Mouse (Mus musculus) midbrain, embryonic 14.5 days (tissue): ENCODE results near the gene Pmepa1. TPM values are rescaled to one million over a fixed set of nuclear protein-coding genes. Genes with fewer than 3 reads are reported as not detected.
A peak's percentile ranks its signal among the peaks of the same experiment; 100 is the strongest.

ENCODE experiments used
- ATAC-seq: fragments of 200-750 bp; cut with Nextera tagmentation; 2 replicates; pipeline ENCODE4 v1.8.0; 2017; ENCODE audit warnings: moderate number of reproducible peaks, moderate library complexity; ENCODE audit not compliant: low FRiP score, low TSS enrichment
- DNase-seq: peaks from one replicate; pipeline ENCODE4 v3.0.0-alpha.2; 2015
- H3K27ac ChIP-seq: fragments of 300-500 bp; sonication (generic); replicated peaks from 2 replicates; pipeline ENCODE4 v1.5.1; 2014; ENCODE audit warnings: mild to moderate bottlenecking, low read depth, low read length, moderate library complexity
- H3K27me3 ChIP-seq: fragments of 300-500 bp; sonication (generic); 2 replicates; pipeline ENCODE4 v1.6.1; 2014; ENCODE audit warnings: low read length, control low read depth, mixed read lengths; ENCODE audit not compliant: control insufficient read depth, insufficient read depth
- H3K36me3 ChIP-seq: fragments of 300-500 bp; sonication (generic); 2 replicates; pipeline ENCODE4 v1.6.1; 2014; ENCODE audit warnings: low read length, control low read depth; ENCODE audit not compliant: control insufficient read depth, insufficient read depth
- H3K4me1 ChIP-seq: fragments of 300-500 bp; sonication (generic); 2 replicates; pipeline ENCODE4 v1.6.1; 2014; ENCODE audit warnings: mild to moderate bottlenecking, antibody characterized with exemption, low read length, control low read depth; ENCODE audit not compliant: control insufficient read depth, insufficient read depth
- H3K4me2 ChIP-seq: fragments of 300-500 bp; sonication (generic); 2 replicates; pipeline ENCODE4 v1.6.1; 2014; ENCODE audit warnings: mild to moderate bottlenecking, low read length, moderate library complexity
- H3K4me3 ChIP-seq: fragments of 300-500 bp; sonication (generic); replicated peaks from 2 replicates; pipeline ENCODE4 v1.5.1; 2014; ENCODE audit warnings: low read depth, low read length
- H3K9ac ChIP-seq: fragments of 300-500 bp; sonication (generic); replicated peaks from 2 replicates; pipeline ENCODE4 v1.6.1; 2014; ENCODE audit warnings: mild to moderate bottlenecking, low read length, moderate library complexity
- H3K9me3 ChIP-seq: fragments of 300-500 bp; sonication (generic); 2 replicates; pipeline ENCODE4 v1.6.1; 2016; ENCODE audit warnings: low read length, control low read depth, mixed read lengths; ENCODE audit not compliant: control insufficient read depth
- WGBS: fragments of 180-500 bp; shearing (Covaris S2); extraction: QIAGEN DNeasy Blood & Tissue Kit; methylation state at CpG from one replicate; pipeline ENCODE4 v1.1.7; 2014; 5-methylcytosine and 5-hydroxymethylcytosine counted together
- polyA plus RNA-seq: library from polyadenylated mRNA; unstranded; fragments of >200 nt; fragmentation: Nextera tagmentation; extraction: Ambion mirVana; gene quantifications from 2 replicates; pipeline ENCODE4 v1.2.1, GENCODE M21; 2014

Pmepa1 gene
- polyA plus RNA-seq, 1 experiment from 2014 or later = 5.7 TPM

DNA sequence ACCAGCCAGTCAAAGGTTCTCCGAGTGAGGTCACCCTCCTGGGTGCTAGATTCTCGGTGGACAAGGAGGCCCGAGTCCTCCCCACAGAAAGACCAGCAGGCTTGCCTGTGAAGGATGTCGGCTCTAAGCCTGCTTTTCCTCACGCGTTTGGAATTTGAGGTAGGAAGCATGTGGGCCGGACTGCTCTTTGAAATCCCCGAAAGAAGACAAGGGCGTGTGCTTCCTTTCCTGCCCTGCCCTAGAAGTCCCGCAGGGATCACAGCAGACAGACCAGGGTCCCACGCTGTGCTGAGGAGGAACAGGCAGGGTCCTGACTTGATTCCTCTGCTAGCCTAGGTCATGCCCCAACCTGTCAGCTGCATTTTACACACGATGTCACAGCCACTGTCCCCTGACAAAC is 28.7 kb upstream of the Pmepa1 start:
- 50% methylated on average over 12 of the region's 12 CpGs for WGBS
- no peak overlapping the region for H3K27ac ChIP-seq
- ATAC-seq (no peak), DNase-seq (no peak)
- no peak overlapping the region for H3K9ac ChIP-seq
- peaks cover 14% of the 10 kb centered on the region; the same call in 1 of the 2 replicates for H3K4me1 ChIP-seq
- no peak overlapping the region for H3K4me2 ChIP-seq
- no peaks in the 10 kb centered on the region for H3K36me3 ChIP-seq
- no peaks in the 10 kb centered on the region for H3K27me3 ChIP-seq
- H3K4me3 ChIP-seq = no peak overlapping the region
- no peaks in the 10 kb centered on the region for H3K9me3 ChIP-seq

- WGBS = 71% methylated on average over 28 of the region's 28 CpGs
- H3K9me3 ChIP-seq = no peaks in the 10 kb centered on the region
- no peaks in the 10 kb centered on the region for H3K36me3 ChIP-seq
- no peak overlapping the region for H3K27ac ChIP-seq
- no peak overlapping the region for H3K4me3 ChIP-seq
- H3K27me3 ChIP-seq = no peaks in the 10 kb centered on the region
- no peaks in the 10 kb centered on the region; the same call in 1 of the 2 replicates for H3K4me1 ChIP-seq
- no peak overlapping the region for H3K9ac ChIP-seq
- DNase-seq (peak; percentile 24), ATAC-seq (no peak)
- H3K4me2 ChIP-seq = no peak overlapping the region
Observed at GRCm38 (mm10) chr2:173300663-173301630, 24.6 kb upstream of the Pmepa1 start.

DNA sequence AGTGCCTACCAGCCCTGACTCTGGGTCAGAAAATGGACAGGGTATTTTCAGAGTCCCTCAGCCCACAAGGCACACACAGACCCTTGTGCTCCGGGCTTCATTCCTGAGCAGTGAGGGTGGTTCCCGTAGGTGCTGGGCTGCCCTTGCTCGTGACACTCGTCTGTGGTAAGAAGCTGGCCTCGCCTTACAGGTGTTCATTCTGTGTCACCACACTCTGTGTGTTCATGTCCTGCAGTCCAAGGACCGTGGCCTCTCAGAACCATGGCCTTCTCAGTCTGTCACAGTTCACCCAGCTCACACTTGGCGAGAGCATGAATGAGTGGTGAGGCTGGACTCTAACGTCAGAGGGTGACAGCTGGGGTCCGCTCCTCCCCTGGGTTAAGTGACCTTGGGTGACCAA is 20.1 kb upstream of the Pmepa1 start:
- H3K27me3 ChIP-seq = no peaks in the 10 kb centered on the region
- no peak overlapping the region for H3K9ac ChIP-seq
- ATAC-seq = no peak
- 86% methylated on average over 9 of the region's 9 CpGs for WGBS
- no peak overlapping the region for H3K27ac ChIP-seq
- H3K9me3 ChIP-seq = no peaks in the 10 kb centered on the region
- no peaks in the 10 kb centered on the region for H3K4me1 ChIP-seq
- no peak for DNase-seq
- no peak overlapping the region for H3K4me2 ChIP-seq
- H3K4me3 ChIP-seq = no peak overlapping the region
- no peaks in the 10 kb centered on the region for H3K36me3 ChIP-seq

- WGBS = 57% methylated on average over 6 of the region's 6 CpGs
- H3K4me3 ChIP-seq = no peak overlapping the region
- no peaks in the 10 kb centered on the region for H3K36me3 ChIP-seq
- H3K4me1 ChIP-seq = no peaks in the 10 kb centered on the region
- no peaks in the 10 kb centered on the region for H3K9me3 ChIP-seq
- ATAC-seq (no peak), DNase-seq (peak; percentile 33)
- H3K4me2 ChIP-seq = no peak overlapping the region
- H3K27me3 ChIP-seq = no peaks in the 10 kb centered on the region
- H3K27ac ChIP-seq = no peak overlapping the region
- H3K9ac ChIP-seq = no peak overlapping the region
Observed at GRCm38 (mm10) chr2:173293042-173293441, 16.7 kb upstream of the Pmepa1 start.

DNA sequence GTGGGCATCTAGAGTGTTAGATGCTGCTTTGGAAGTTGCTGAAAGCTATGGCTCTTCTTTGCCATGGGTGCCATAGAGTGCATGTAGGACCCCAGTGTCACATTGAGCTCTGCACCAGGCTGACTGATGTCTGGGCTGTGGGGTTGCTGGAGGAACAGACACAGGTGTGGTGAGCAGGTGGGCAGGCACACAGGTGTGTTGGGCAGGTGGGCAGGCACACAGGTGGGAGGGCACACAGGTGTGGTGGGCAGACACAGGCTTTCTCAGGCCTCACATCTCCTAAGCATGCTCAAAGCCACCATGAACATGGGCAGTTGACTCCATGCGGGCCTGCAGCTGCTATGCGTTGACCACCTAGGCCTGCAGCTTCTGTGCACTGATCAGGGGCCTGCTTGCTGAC is 16.2 kb upstream of the Pmepa1 start:
- WGBS = 90% methylated on average over 2 of the region's 2 CpGs

DNA sequence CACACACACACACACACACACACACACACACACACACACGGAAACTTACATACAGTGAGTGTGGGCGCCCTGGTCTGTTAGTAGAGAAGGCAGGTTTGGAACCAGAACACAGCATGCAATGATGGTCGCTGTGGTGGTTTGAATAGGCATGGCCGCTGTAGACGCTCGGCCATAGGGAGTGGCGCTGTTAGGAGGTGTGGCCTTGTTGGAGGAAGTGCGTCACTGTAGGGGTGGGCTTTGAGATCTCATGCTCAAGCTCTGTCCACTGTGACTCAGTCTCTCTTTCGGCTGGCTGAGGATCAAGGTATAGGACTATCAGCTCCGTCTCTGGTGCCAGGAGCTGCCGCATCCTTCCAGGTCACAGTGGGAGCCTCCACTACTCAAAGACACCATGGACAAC is 14.6 kb upstream of the Pmepa1 start:
- DNase-seq = no peak
- WGBS = 93% methylated on average over 11 of the region's 11 CpGs
- ATAC-seq = no peak
- Histone ChIP-seq H3K27ac (no peak overlapping the region), H3K9ac (no peak overlapping the region), H3K27me3 (no peaks in the 10 kb centered on the region), H3K4me2 (no peak overlapping the region), H3K9me3 (no peaks in the 10 kb centered on the region), H3K4me1 (no peaks in the 10 kb centered on the region), H3K4me3 (no peak overlapping the region), H3K36me3 (no peaks in the 10 kb centered on the region)

More for the DNA sequence above, 16.2 kb upstream of the Pmepa1 start:
- H3K27me3 ChIP-seq = no peaks in the 10 kb centered on the region
- no peaks in the 10 kb centered on the region for H3K9me3 ChIP-seq
- ATAC-seq (no peak), DNase-seq (no peak)
- no peak overlapping the region for H3K9ac ChIP-seq
- no peaks in the 10 kb centered on the region for H3K36me3 ChIP-seq
- H3K4me3 ChIP-seq = no peak overlapping the region
- H3K4me2 ChIP-seq = no peak overlapping the region
- H3K27ac ChIP-seq = no peak overlapping the region
- H3K4me1 ChIP-seq = no peaks in the 10 kb centered on the region

DNA sequence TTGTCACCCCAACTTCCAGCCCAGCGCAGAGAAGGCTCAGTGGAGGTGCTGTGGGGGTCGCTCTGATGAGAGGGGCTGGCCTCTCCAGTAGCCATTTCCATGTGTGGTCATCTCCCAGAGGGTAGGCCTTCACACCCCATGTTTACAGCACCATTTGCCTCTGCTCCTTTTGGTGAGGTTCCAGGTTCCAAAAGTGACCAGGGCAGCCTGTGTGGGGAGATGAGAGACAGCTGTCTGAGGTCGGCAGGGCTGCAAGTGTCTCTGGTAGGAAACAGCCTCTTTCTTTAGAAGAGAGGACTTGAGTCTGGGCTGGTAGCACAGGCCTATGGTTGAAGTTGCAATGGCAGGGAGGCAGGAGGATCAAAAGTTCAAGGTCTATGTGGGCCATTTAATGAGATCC is 13.6 kb upstream of the Pmepa1 start:
- DNase-seq = no peak
- H3K36me3 ChIP-seq = no peaks in the 10 kb centered on the region
- H3K4me2 ChIP-seq = no peak overlapping the region
- no peak overlapping the region for H3K27ac ChIP-seq
- H3K4me1 ChIP-seq = no peaks in the 10 kb centered on the region
- no peaks in the 10 kb centered on the region for H3K27me3 ChIP-seq
- ATAC-seq = no peak
- H3K9ac ChIP-seq = no peak overlapping the region
- H3K4me3 ChIP-seq = no peak overlapping the region
- 88% methylated on average over 3 of the region's 3 CpGs for WGBS
- no peaks in the 10 kb centered on the region for H3K9me3 ChIP-seq

DNA sequence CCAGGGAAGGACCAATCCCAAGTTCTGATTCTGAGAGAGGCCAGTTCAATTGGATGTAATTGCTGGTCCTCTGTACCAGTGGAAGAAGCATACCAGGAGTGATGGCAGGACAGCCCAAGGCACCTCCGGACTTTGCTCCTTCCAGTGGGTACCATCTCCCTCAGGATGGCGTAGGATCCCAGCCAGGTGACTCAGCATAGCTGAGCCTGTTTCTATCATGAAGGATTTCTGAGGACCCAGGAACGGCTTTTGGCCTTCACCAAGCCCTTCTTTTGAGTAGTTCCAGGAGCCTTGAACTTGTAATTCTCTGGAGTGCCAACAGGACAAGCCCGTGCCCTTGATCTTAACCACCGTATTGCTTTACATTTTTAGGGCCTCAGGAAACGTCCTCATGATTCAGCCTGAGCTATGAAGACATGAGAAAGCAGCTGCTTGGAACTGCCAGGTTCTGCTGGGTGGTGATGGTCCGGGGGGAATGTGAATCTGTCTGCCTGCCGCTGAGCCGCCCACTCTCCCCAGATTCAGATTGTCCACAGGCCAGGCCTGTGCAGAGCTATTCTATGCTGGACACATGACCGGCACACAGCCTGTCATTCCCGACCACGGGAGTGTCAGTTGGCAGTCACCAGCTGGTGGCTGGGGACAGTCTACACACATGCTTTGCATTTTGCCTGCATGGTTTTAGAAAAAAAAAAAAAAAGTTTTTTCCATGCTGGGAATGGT is 9.6 kb upstream of the Pmepa1 start:
- H3K4me3 ChIP-seq = no peak overlapping the region
- no peak overlapping the region for H3K4me2 ChIP-seq
- H3K36me3 ChIP-seq = no peaks in the 10 kb centered on the region
- DNase-seq = no peak
- ATAC-seq = no peak
- H3K27me3 ChIP-seq = no peaks in the 10 kb centered on the region
- 90% methylated on average over 12 of the region's 12 CpGs for WGBS
- H3K9me3 ChIP-seq = no peaks in the 10 kb centered on the region
- no peak overlapping the region for H3K27ac ChIP-seq
- H3K9ac ChIP-seq = no peak overlapping the region
- no peaks in the 10 kb centered on the region for H3K4me1 ChIP-seq
